Mouse (Mus musculus) liver, embryonic 13.5 days (tissue): ENCODE results near the gene Tspan32. TPM values are rescaled to one million over a fixed set of nuclear protein-coding genes. Genes with fewer than 3 reads are reported as not detected.

Source experiments
- ATAC-seq: fragments of 200-750 bp; cut with Nextera tagmentation; 2 replicates; pipeline ENCODE4 v1.8.0; 2017; ENCODE audit warnings: low read depth, mild to moderate bottlenecking, moderate number of reproducible peaks, moderate library complexity
- DNase-seq: peaks from one replicate; pipeline ENCODE4 v3.0.0; 2022
- H3K27ac ChIP-seq: fragments of 300-500 bp; sonication (generic); 2 replicates; pipeline ENCODE4 v1.5.1; 2015; ENCODE audit warnings: moderate library complexity, mild to moderate bottlenecking, inconsistent platforms
- H3K27me3 ChIP-seq: fragments of 300-500 bp; sonication (generic); 2 replicates; pipeline ENCODE4 v1.6.1; 2015; ENCODE audit warnings: mild to moderate bottlenecking, inconsistent platforms
- H3K36me3 ChIP-seq: fragments of 300-500 bp; sonication (generic); 2 replicates; pipeline ENCODE4 v1.6.1; 2015; ENCODE audit warnings: mild to moderate bottlenecking, inconsistent platforms
- H3K4me1 ChIP-seq: fragments of 300-500 bp; sonication (generic); replicated peaks from 2 replicates; pipeline ENCODE4 v1.6.1; 2015; ENCODE audit warnings: inconsistent platforms
- H3K4me2 ChIP-seq: fragments of 300-500 bp; sonication (generic); 2 replicates; pipeline ENCODE4 v1.6.1; 2015; ENCODE audit warnings: inconsistent platforms, mild to moderate bottlenecking, moderate library complexity
- H3K4me3 ChIP-seq: fragments of 300-500 bp; sonication (generic); replicated peaks from 2 replicates; pipeline ENCODE4 v1.5.1; 2015; ENCODE audit warnings: mild to moderate bottlenecking, inconsistent platforms
- H3K9ac ChIP-seq: fragments of 300-500 bp; sonication (generic); 2 replicates; pipeline ENCODE4 v1.6.1; 2015; ENCODE audit warnings: mild to moderate bottlenecking, inconsistent platforms
- H3K9me3 ChIP-seq: fragments of 300-500 bp; sonication (generic); replicated peaks from 2 replicates; pipeline ENCODE4 v1.6.1; 2016; ENCODE audit warnings: inconsistent platforms
- WGBS: fragments of 180-500 bp; shearing (Covaris S2); methylation state at CpG from one replicate; pipeline ENCODE4 v1.1.7; 2015; ENCODE audit not compliant: insufficient replicate concordance; 5-methylcytosine and 5-hydroxymethylcytosine counted together
- polyA plus RNA-seq: library from polyadenylated mRNA; unstranded; fragments of >200 nt; fragmentation: Nextera tagmentation; extraction: Ambion mirVana; gene quantifications from 2 replicates; pipeline ENCODE4 v1.2.1, GENCODE M21; 2015

Tspan32 gene
- polyA plus RNA-seq: 89.4 and 99.6 TPM in 2 replicates

DNA sequence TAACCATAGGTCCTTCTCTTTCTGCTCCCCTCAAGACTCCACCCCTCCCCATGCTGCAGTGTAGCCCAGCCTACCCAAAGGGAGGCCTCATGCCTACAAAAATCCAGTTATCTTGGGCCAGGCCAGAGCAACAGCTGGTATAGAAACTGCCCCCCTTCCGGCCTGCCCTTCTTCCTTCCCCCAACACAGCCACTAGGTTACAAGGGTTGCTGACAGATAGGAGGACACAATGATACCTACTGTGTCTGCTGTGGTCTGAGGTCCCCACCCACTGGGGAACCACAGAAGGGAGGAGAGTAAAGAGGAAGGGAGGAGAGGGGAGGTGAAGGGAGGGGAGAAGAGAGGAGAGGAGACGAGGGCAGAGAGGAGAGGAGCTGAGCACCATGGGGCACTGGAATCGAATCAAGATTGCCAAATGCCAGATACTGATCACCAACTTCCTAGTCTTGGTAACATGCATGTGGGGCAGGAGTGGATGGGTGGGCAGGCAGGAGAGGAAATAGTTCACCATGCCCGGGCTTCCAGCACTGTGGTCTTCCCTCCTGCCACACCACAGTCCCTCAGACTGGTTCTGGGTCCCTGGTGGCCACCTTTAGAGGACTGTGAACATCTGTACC is at the start of gene Tspan32:
Gene Tspan32 (plus strand): TSS at position 320 of the 617 bp plus-strand sequence.
- Histone ChIP-seq H3K9me3 (no peaks in the 10 kb centered on the region), H3K36me3 (peaks cover 30% of the 10 kb centered on the region), H3K27ac (peak within 1 kb of the TSS; percentile 100), H3K4me1 (peaks cover 78% of the 10 kb centered on the region), H3K27me3 (no peaks in the 10 kb centered on the region), H3K4me2 (peak within 1 kb of the TSS; percentile 92), H3K9ac (peak within 1 kb of the TSS; percentile 93), H3K4me3 (peak within 1 kb of the TSS; percentile 74)
- 23% methylated on average over 4 of the region's 4 CpGs for WGBS
- DNase-seq (peak; percentile 79), ATAC-seq (peak; percentile 69)

DNA sequence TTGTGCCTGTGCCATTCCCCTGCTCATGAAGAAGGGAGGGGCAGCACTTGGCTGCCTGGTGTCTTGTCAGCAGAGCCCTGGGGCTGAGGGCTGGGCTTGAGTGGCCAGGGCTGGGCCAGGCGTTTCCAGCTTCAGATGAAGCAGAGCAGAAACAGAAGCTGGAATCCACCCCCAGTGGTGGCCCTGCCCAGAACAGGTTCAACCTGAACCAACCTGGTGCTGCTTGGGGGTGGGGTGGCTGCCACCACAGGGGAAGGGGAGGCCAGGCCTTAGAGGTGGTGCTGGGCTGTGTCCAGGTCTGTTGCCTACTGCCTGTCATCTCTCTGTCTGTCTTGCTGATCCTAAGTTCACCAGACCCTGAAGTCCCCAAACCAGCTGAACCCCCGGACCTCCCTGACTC is 48.8 kb upstream of the Tspan32 start:
- H3K4me1 ChIP-seq: no peaks in the 10 kb centered on the region
- H3K9me3 ChIP-seq: no peaks in the 10 kb centered on the region
- ATAC-seq (no peak), DNase-seq (no peak)
- H3K4me3 ChIP-seq: no peak overlapping the region
- no peak overlapping the region for H3K9ac ChIP-seq
- H3K27ac ChIP-seq: no peak overlapping the region
- no peak overlapping the region for H3K4me2 ChIP-seq
- no peaks in the 10 kb centered on the region for H3K36me3 ChIP-seq
- H3K27me3 ChIP-seq: peaks cover 5% of the 10 kb centered on the region; the same call in 1 of the 2 replicates
- 39% methylated on average over 2 of the region's 2 CpGs for WGBS

DNA sequence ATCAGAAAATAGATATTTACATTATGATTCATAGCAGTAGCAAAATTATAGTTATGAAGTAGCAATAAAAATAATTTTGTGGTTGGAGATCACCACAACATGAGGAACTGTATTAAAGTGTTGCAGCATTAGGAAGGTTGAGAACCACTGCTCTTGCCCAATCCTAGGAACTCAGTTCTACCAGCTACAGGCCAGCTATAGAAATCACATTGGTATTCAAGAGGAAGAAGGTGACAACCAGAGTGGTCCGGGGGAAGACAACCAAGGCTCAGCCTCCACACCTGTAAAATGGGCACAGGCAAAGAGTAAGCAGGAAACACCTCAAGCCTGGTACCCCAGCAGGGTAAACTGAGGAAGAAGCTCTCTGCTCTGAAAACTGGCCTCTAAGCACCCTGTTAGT is 46.0 kb upstream of the Tspan32 start:
- no peak overlapping the region for H3K4me3 ChIP-seq
- no peaks in the 10 kb centered on the region for H3K4me1 ChIP-seq
- no peak overlapping the region for H3K4me2 ChIP-seq
- no peak for DNase-seq
- H3K36me3 ChIP-seq: no peaks in the 10 kb centered on the region
- ATAC-seq: no peak
- H3K9ac ChIP-seq: no peak overlapping the region
- WGBS: 52% methylated on average over 1 of the region's 1 CpGs
- H3K27me3 ChIP-seq: peaks cover 18% of the 10 kb centered on the region
- H3K9me3 ChIP-seq: no peaks in the 10 kb centered on the region
- H3K27ac ChIP-seq: no peak overlapping the region

DNA sequence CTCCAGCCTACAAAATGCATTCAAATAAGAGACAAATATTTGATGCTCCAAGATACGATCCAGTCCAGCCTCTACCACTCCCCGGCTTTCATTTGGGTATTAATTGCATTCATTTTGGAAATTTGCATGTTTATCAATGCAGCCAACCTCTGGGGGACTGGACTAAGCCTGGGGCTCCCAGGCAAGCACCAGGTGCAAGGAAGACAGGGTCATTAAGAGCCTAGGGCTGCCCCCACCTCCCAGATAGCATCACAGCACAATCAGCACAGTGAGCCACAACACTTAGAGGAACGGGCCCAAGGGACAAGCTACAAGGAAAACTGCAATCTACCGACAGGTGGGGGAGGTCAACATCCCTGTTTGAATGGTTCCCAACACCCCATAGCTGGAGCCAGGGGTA is 45.1 kb upstream of the Tspan32 start:
- 59% methylated on average over 4 of the region's 4 CpGs for WGBS
- H3K4me3 ChIP-seq: no peak overlapping the region
- ATAC-seq (no peak), DNase-seq (no peak)
- H3K4me1 ChIP-seq: no peaks in the 10 kb centered on the region
- H3K4me2 ChIP-seq: no peak overlapping the region
- H3K9me3 ChIP-seq: no peaks in the 10 kb centered on the region
- H3K36me3 ChIP-seq: no peaks in the 10 kb centered on the region
- H3K9ac ChIP-seq: no peak overlapping the region
- peaks cover 27% of the 10 kb centered on the region for H3K27me3 ChIP-seq
- no peak overlapping the region for H3K27ac ChIP-seq

DNA sequence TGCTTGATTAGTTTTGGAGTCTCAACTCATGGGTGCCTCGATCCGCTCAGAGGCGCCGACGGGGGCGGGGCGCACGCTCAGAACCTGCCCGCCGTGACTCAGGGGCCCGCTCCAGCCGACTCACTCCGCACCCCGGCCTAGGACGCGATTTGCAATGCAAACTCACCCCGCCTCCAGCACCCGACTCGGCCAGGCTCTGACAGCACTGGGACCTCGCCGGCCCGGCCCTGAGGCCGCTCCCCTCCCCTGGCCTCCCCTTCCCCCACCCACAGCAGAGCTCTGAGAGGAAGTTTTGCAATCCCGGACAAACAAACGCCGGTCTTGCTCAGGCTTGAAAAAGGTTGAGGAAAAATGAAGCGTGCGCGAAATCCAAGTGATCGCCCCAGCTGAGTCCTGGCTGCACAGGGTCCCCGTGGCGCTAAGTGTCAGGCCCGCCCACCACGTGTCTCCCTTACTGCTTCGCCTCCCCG is 37.4 kb upstream of the Tspan32 start:
- peaks cover 86% of the 10 kb centered on the region for H3K27me3 ChIP-seq
- H3K4me1 ChIP-seq: peaks cover 25% of the 10 kb centered on the region
- H3K4me2 ChIP-seq: peak overlapping the region; percentile 68
- peak overlapping the region; percentile 45 for H3K4me3 ChIP-seq
- WGBS: under 1% methylated on average over 36 of the region's 36 CpGs
- ATAC-seq (peak; percentile 72), DNase-seq (peak; percentile 18)
- H3K9me3 ChIP-seq: no peaks in the 10 kb centered on the region
- peak overlapping the region; percentile 9; the same call in 1 of the 2 replicates for H3K9ac ChIP-seq
- H3K36me3 ChIP-seq: no peaks in the 10 kb centered on the region
- peak overlapping the region; percentile 43; the same call in 1 of the 2 replicates for H3K27ac ChIP-seq

DNA sequence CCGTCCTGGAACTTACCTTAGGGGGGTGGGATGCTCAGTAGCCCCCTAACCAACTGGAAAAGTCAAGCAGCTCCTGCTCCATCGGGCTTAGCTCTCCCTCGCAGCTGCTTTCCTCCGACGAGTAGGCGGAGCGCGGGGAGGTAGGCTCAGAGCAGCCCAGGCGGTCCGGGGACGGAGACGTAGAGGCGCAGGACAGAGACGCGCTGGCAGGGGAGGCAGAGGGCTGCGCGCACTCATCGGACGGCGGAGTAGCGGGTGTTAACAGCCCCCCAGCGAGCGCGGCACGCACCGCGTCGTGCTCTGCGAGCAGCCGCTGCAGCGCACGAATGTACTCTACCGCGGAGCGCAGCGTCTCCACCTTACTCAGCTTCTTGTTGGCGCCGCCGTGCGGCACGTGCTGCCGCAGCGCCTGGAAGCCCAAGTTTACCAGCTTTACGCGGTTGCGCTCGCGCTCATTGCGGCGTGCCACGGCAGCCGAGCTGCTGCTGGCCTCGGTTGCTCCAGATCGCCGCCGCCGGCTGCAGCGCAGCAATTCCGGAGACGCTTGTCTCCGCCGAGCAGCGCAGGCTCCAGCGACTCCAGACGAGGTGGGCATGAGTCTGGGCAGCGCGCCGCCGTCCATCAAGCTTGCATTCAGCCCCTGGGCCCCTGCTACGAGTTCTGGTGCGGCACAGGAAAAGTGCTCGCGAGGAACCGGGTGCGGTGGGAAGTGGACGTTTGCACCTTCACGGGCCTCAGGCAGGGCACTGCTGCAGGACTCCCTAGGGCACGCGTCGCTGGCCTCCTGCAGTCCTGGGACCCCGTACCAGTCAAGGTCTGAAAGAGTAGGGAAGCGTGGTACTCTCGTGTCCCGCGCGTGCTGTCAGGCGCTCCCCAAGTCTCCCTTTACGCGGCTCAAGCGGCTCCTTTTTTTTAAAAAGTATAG is 36.7 kb upstream of the Tspan32 start:
- H3K27me3 ChIP-seq: peaks cover 87% of the 10 kb centered on the region
- peak; percentile 32; the same call in 1 of the 2 replicates for ATAC-seq
- no peaks in the 10 kb centered on the region for H3K36me3 ChIP-seq
- H3K27ac ChIP-seq: peak overlapping the region; percentile 43; the same call in 1 of the 2 replicates
- DNase-seq: peak; percentile 4
- under 1% methylated on average over 90 of the region's 90 CpGs for WGBS
- H3K4me3 ChIP-seq: peak overlapping the region; percentile 45
- H3K9me3 ChIP-seq: no peaks in the 10 kb centered on the region
- peak overlapping the region; percentile 68 for H3K4me2 ChIP-seq
- peak overlapping the region; percentile 9; the same call in 1 of the 2 replicates for H3K9ac ChIP-seq
- H3K4me1 ChIP-seq: peaks cover 25% of the 10 kb centered on the region

DNA sequence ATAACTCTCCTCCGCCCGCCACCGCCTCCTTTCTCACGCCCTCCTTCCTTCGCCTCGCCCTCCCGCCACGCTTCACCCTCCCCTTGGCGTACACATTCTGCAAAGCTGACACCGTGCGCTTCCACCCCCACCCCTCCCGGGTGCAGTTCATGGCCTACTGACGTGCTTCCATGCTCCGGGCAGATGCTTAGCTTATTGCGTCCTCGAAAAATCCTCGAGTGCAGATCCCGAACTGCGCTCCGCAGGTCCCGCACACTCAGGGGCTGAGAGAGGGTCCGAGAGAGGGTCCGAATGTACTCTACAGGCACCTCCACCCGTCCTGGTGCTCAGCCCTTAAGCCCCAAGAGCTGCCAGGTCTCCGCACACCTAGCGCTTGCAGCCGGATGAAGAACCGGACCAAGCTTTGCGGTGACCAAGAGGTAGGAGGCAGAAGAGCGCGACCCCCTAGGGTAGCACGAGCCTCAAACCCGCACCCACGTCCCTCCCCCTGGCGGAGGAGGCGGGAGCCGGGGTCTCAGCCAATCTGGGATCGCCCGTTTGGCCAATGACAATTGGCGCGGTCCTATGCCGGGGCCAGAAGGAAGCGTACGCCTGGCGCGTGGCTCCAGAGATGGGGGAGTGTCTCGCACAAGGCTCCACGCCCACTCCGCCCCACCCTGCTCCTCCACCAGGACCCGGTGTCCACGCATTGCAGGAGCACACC is 35.9 kb upstream of the Tspan32 start, which contains the start of gene Ascl2:
Gene Ascl2 (minus strand): TSS at position 456 of the 703 bp plus-strand sequence.
- peak within 1 kb of the TSS; percentile 45 for H3K4me3 ChIP-seq
- no peak within 1 kb of the TSS for H3K27ac ChIP-seq
- H3K9ac ChIP-seq: peak within 1 kb of the TSS; percentile 9; the same call in 1 of the 2 replicates
- ATAC-seq (0 out of 2 replicates have a peak, but pooled peaks have one; percentile 9), DNase-seq (no peak)
- no peaks in the 10 kb centered on the region for H3K9me3 ChIP-seq
- 2% methylated on average over 51 of the region's 51 CpGs for WGBS
- H3K4me1 ChIP-seq: peaks cover 25% of the 10 kb centered on the region
- peak within 1 kb of the TSS; percentile 68 for H3K4me2 ChIP-seq
- H3K27me3 ChIP-seq: peaks cover 87% of the 10 kb centered on the region
- no peaks in the 10 kb centered on the region for H3K36me3 ChIP-seq

DNA sequence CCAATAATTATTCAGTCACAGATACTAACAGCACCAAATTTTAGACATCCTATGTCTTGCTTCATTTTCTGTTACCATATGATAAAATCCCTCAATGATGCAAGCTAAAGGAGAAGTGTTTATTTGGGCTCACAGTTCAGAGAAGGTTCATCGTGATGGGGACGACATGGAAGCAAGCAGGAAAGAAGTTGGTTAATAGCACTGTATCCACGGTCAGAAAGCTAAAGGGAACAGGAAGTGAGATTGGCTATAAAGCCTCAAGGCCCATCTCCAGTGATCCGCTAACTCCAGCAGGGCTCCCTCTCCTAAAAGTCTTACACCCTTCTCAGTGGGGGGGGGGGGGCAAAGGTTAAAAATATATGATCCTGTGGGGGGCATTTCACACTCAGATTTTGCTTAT is 22.9 kb upstream of the Tspan32 start:
- WGBS: 41% methylated on average over 4 of the region's 4 CpGs
- Histone ChIP-seq H3K4me3 (no peak overlapping the region), H3K4me2 (no peak overlapping the region), H3K27me3 (peaks cover 61% of the 10 kb centered on the region), H3K9me3 (no peaks in the 10 kb centered on the region), H3K36me3 (no peaks in the 10 kb centered on the region), H3K27ac (no peak overlapping the region), H3K4me1 (peaks cover 7% of the 10 kb centered on the region), H3K9ac (no peak overlapping the region)
- no peak for ATAC-seq
- no peak for DNase-seq

DNA sequence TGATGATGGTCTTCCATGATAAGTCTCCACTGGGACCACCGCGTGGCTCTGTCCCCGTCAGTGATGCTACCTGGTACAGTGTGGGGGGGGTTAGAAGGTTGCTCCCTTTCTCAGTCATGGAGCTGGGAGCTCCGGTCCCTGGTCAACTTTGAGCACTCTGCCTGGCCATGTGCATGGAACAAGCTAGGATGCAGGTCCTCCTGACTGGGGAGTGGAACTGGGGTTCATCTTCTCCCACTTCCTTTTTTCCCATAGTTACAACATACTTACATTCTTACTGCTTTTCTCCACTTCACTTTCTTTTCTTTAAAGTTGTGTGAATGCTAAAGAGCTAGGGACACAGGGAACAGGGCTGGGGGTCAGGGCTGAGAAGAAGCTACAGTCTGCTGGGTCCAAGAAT is 19.7 kb upstream of the Tspan32 start:
- Histone ChIP-seq H3K36me3 (no peaks in the 10 kb centered on the region), H3K9ac (no peak overlapping the region), H3K4me3 (no peak overlapping the region), H3K9me3 (no peaks in the 10 kb centered on the region), H3K27me3 (peaks cover 52% of the 10 kb centered on the region), H3K4me2 (no peak overlapping the region), H3K27ac (no peak overlapping the region), H3K4me1 (peaks cover 31% of the 10 kb centered on the region)
- WGBS: 69% methylated on average over 4 of the region's 4 CpGs
- ATAC-seq (no peak), DNase-seq (no peak)

DNA sequence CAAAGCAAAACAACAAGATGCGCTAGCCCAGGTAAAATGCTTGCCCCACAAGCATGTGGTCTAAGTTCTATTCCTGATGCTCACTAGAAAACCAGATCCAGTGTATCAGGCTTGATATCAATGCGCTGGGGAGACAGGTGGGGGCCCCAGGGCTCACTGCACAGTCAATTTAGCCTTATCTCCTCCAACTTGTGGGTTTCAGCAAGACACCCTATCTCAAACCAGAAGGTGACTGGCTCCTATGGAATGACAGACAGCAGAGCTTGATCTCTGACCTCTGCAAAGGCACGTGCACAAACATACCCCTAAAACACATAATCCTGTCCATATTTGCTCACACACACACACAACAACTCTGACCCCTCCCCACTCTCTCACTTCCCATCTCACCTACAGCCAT is 17.1 kb upstream of the Tspan32 start:
- Histone ChIP-seq H3K4me3 (no peak overlapping the region), H3K4me1 (peaks cover 31% of the 10 kb centered on the region), H3K9me3 (no peaks in the 10 kb centered on the region), H3K4me2 (peak overlapping the region; percentile 35), H3K27ac (0 out of 2 replicates have a peak overlapping the region, but pooled peaks have one; percentile 37), H3K9ac (peak overlapping the region; percentile 7; the same call in 1 of the 2 replicates), H3K27me3 (peaks cover 58% of the 10 kb centered on the region), H3K36me3 (no peaks in the 10 kb centered on the region)
- WGBS: 38% methylated on average over 3 of the region's 3 CpGs
- ATAC-seq: peak; percentile 94
- peak; percentile 63 for DNase-seq

DNA sequence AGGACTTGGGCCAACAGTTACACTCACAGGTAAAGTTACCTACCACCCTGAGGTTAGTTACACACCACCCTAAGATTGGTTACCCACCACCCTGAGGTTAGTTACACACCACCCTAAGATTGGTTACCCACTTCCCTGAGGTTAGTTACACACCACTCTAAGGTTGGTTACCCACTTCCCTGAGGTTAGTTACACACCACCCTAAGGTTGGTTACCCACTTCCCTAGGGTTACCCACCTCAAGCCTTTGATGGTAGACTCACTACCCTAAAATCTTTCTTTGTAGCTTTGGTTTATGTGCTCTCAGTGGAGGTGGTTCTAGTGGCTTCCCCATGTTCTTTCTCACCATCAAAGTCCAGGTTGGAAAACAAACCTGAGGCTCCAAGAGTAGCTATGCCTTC is 9.8 kb upstream of the Tspan32 start:
- Histone ChIP-seq H3K4me3 (no peak overlapping the region), H3K9ac (no peak overlapping the region), H3K4me1 (peaks cover 43% of the 10 kb centered on the region), H3K4me2 (no peak overlapping the region), H3K9me3 (no peaks in the 10 kb centered on the region), H3K36me3 (no peaks in the 10 kb centered on the region), H3K27ac (peak overlapping the region; percentile 92), H3K27me3 (peaks cover 14% of the 10 kb centered on the region)
- DNase-seq: no peak
- no peak for ATAC-seq
